Mouse (Mus musculus): ENCODE data around the gene Zmat3. TPM values are rescaled to one million over a fixed set of nuclear protein-coding genes. Genes with fewer than 3 reads are reported as not detected.

Gene Zmat3
- total and polyA plus RNA-seq, 2 experiments from 2014 or later, result 6.5 to 23.6 TPM

GRCm38 (mm10) chr3:32304171-32304570 lies 61.6 kb downstream of the Zmat3 start:
- no peaks in the 10 kb centered on the region for H3K4me1 ChIP-seq (ENCODE audit: insufficient read depth, low read length)
- no peak overlapping the region for H3K4me2 ChIP-seq (ENCODE audit: low read depth, low read length)
- H3K27me3 ChIP-seq (ENCODE audit: insufficient read depth, low read length), result no peaks in the 10 kb centered on the region
- H3K4me3 ChIP-seq (ENCODE audit: low read length), result no peak overlapping the region
- no peak overlapping the region for H3K9ac ChIP-seq (replicated peaks; ENCODE audit: low read length)
- DNase-seq (ENCODE audit: low spot score) (no peak), ATAC-seq (no peak)
- no peak overlapping the region for H3K27ac ChIP-seq
- WGBS, result 33% methylated on average over 1 of the region's 1 CpGs
- H3K9me3 ChIP-seq (ENCODE audit: low read length), result no peaks in the 10 kb centered on the region
- H3K36me3 ChIP-seq (ENCODE audit: insufficient read depth, low read length), result no peaks in the 10 kb centered on the region
- no peak for TF ChIP-seq CTCF (IDR thresholded peaks at IDR 0.05; ENCODE audit: low read depth)

DNA sequence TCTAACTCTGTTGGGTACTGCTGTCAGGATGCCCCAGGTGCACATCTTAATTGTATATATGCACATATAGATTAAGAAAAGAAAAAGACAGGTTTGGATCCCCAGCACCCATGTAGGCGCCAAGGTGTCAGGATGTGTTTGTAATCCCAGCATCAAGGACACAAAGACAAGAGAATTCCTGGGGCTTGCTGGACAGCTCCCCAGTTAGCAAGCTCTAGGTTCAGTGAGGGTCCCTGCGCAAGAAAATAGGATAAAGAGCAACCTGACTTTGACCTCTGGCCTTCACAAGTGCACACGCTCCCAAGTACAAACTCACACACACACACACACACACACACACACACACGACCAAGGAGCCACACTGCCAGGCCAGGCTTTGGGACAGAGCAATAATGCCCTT lies 73.8 kb downstream of the Zmat3 start:
- no peak overlapping the region for H3K4me3 ChIP-seq (ENCODE audit: low read length)
- no peak overlapping the region for H3K9ac ChIP-seq (replicated peaks; ENCODE audit: low read length)
- no peak for TF ChIP-seq CTCF (IDR thresholded peaks at IDR 0.05; ENCODE audit: low read depth)
- H3K4me2 ChIP-seq (ENCODE audit: low read depth, low read length), result no peak overlapping the region
- H3K9me3 ChIP-seq (ENCODE audit: low read length), result no peaks in the 10 kb centered on the region
- H3K27ac ChIP-seq, result no peak overlapping the region
- no peaks in the 10 kb centered on the region for H3K4me1 ChIP-seq (ENCODE audit: insufficient read depth, low read length)
- no peaks in the 10 kb centered on the region for H3K36me3 ChIP-seq (ENCODE audit: insufficient read depth, low read length)
- H3K27me3 ChIP-seq (ENCODE audit: insufficient read depth, low read length), result no peaks in the 10 kb centered on the region
- DNase-seq (ENCODE audit: low spot score), result no peak
- 57% methylated on average over 4 of the region's 4 CpGs for WGBS
- ATAC-seq, result no peak

Other genes starting within 250 kb of the Zmat3 start
- 33.3 and 35.0 TPM in 2 replicates for gene Pik3ca, start 31.7 kb upstream of the Zmat3 start, total RNA-seq (2014; rRNA removed)
- gene Pik3ca, start 31.7 kb upstream of the Zmat3 start, polyA plus RNA-seq (2015; fragmentation: Nextera tagmentation; extraction: Ambion mirVana), result 7.9 and 9.0 TPM in 2 replicates
- not detected in 2 replicates for gene Kcnmb3, start 126.2 kb upstream of the Zmat3 start, total RNA-seq (2014; rRNA removed)
- gene Kcnmb3, start 126.2 kb upstream of the Zmat3 start, polyA plus RNA-seq (2015; fragmentation: Nextera tagmentation; extraction: Ambion mirVana), result 0.10 TPM in 1 of 2 replicates, not detected in the other
- gene Zfp639, start 144.2 kb upstream of the Zmat3 start, total RNA-seq (2014; rRNA removed), result 50.9 and 51.3 TPM in 2 replicates
- 36.3 and 37.8 TPM in 2 replicates for gene Zfp639, start 144.2 kb upstream of the Zmat3 start, polyA plus RNA-seq (2015; fragmentation: Nextera tagmentation; extraction: Ambion mirVana)
- 43.2 and 45.9 TPM in 2 replicates for gene Mfn1, start 163.5 kb upstream of the Zmat3 start, total RNA-seq (2014; rRNA removed)
- 46.9 and 47.0 TPM in 2 replicates for gene Mfn1, start 163.5 kb upstream of the Zmat3 start, polyA plus RNA-seq (2015; fragmentation: Nextera tagmentation; extraction: Ambion mirVana)